Mouse (Mus musculus) forebrain, embryonic 11.5 days (tissue): ENCODE results near the gene Eda. TPM values are rescaled to one million over a fixed set of nuclear protein-coding genes. Genes with fewer than 3 reads are reported as not detected.

Source experiments
- ATAC-seq: fragments of 200-750 bp; cut with Nextera tagmentation; replicated peaks from 2 replicates; pipeline ENCODE4 v1.8.0; 2017; ENCODE audit warnings: moderate TSS enrichment; ENCODE audit not compliant: low FRiP score
- DNase-seq: peaks from one replicate; pipeline ENCODE4 v3.0.0-alpha.2; 2017; ENCODE audit warnings: low spot score
- H3K27ac ChIP-seq: fragments of 300-500 bp; sonication (generic); 2 replicates; pipeline ENCODE4 v1.5.1; 2014; ENCODE audit warnings: low read depth, low read length
- H3K27me3 ChIP-seq: fragments of 300-500 bp; sonication (generic); 2 replicates; pipeline ENCODE4 v1.6.1; 2014; ENCODE audit warnings: mild to moderate bottlenecking, low read length, mixed read lengths; ENCODE audit not compliant: control insufficient read depth, insufficient read depth
- H3K36me3 ChIP-seq: fragments of 300-500 bp; sonication (generic); 2 replicates; pipeline ENCODE4 v1.6.1; 2014; ENCODE audit warnings: mild to moderate bottlenecking, low read length, moderate library complexity, mixed read lengths; ENCODE audit not compliant: control insufficient read depth, insufficient read depth
- H3K4me1 ChIP-seq: fragments of 300-500 bp; sonication (generic); replicated peaks from 2 replicates; pipeline ENCODE4 v1.6.1; 2014; ENCODE audit warnings: low read length, mixed read lengths; ENCODE audit not compliant: control insufficient read depth, insufficient read depth
- H3K4me2 ChIP-seq: fragments of 300-500 bp; sonication (generic); 2 replicates; pipeline ENCODE4 v1.6.1; 2014; ENCODE audit warnings: low read depth, mild to moderate bottlenecking, low read length, moderate library complexity, mixed read lengths; ENCODE audit not compliant: severe bottlenecking
- H3K4me3 ChIP-seq: fragments of 300-500 bp; sonication (generic); 2 replicates; pipeline ENCODE4 v1.5.1; 2014; ENCODE audit warnings: low read depth, low read length
- H3K9ac ChIP-seq: fragments of 300-500 bp; sonication (generic); 2 replicates; pipeline ENCODE4 v1.6.1; 2014; ENCODE audit warnings: low read length
- H3K9me3 ChIP-seq: fragments of 300-500 bp; sonication (generic); 2 replicates; pipeline ENCODE4 v1.6.1; 2016; ENCODE audit warnings: low read length, mixed read lengths; ENCODE audit not compliant: control insufficient read depth
- WGBS: fragments of 180-500 bp; shearing (Covaris S2); extraction: QIAGEN DNeasy Blood & Tissue Kit; methylation state at CpG from one replicate; pipeline ENCODE4 v1.1.7; 2014; 5-methylcytosine and 5-hydroxymethylcytosine counted together
- polyA plus RNA-seq: library from polyadenylated mRNA; unstranded; fragments of >200 nt; fragmentation: Nextera tagmentation; extraction: Ambion mirVana; gene quantifications from 2 replicates; pipeline ENCODE4 v1.2.1, GENCODE M21; 2014

The Eda gene
- polyA plus RNA-seq: 2.2 and 2.6 TPM in 2 replicates

- Histone ChIP-seq H3K9me3 (no peaks in the 10 kb centered on the region), H3K36me3 (no peaks in the 10 kb centered on the region), H3K4me3 (peak within 1 kb of the TSS; percentile 46), H3K27me3 (peaks cover 7% of the 10 kb centered on the region; the same call in 1 of the 2 replicates), H3K27ac (no peak within 1 kb of the TSS), H3K4me1 (no peaks in the 10 kb centered on the region), H3K9ac (peak within 1 kb of the TSS; percentile 12), H3K4me2 (peak within 1 kb of the TSS; percentile 55)
- WGBS: 24% methylated on average over 36 of the region's 49 CpGs
- DNase-seq: peak; percentile 92
- ATAC-seq: peak; percentile 97
These were observed at the start of gene Eda for GRCm38 (mm10) chrX:99975250-99975984. Gene Eda (plus strand): TSS chrX:99975606.

- 70% methylated on average over 4 of the region's 4 CpGs for WGBS
These were observed 14.4 kb upstream of the Eda start for GRCm38 (mm10) chrX:99961002-99961401.

GRCm38 (mm10) chrX:99970111-99970510 is 5.3 kb upstream of the Eda start:
- H3K4me3 ChIP-seq: no peak overlapping the region
- DNase-seq (no peak), ATAC-seq (no peak)
- no peak overlapping the region for H3K9ac ChIP-seq
- H3K27me3 ChIP-seq: no peaks in the 10 kb centered on the region; the same call in 1 of the 2 replicates
- H3K4me1 ChIP-seq: no peaks in the 10 kb centered on the region
- WGBS: 82% methylated on average over 1 of the region's 1 CpGs
- H3K9me3 ChIP-seq: no peaks in the 10 kb centered on the region
- H3K27ac ChIP-seq: no peak overlapping the region
- no peaks in the 10 kb centered on the region for H3K36me3 ChIP-seq
- H3K4me2 ChIP-seq: no peak overlapping the region

More at GRCm38 (mm10) chrX:99961002-99961401, 14.4 kb upstream of the Eda start:
- Histone ChIP-seq H3K9me3 (no peaks in the 10 kb centered on the region), H3K9ac (no peak overlapping the region), H3K27ac (no peak overlapping the region), H3K4me1 (no peaks in the 10 kb centered on the region), H3K4me2 (no peak overlapping the region), H3K4me3 (no peak overlapping the region), H3K36me3 (no peaks in the 10 kb centered on the region), H3K27me3 (no peaks in the 10 kb centered on the region; the same call in 1 of the 2 replicates)
- DNase-seq (no peak), ATAC-seq (no peak)

- no peak for DNase-seq
- no peak overlapping the region for H3K4me3 ChIP-seq
- ATAC-seq: no peak
- no peaks in the 10 kb centered on the region for H3K9me3 ChIP-seq
- no peaks in the 10 kb centered on the region for H3K4me1 ChIP-seq
- H3K4me2 ChIP-seq: no peak overlapping the region
- H3K27me3 ChIP-seq: peaks cover 7% of the 10 kb centered on the region; the same call in 1 of the 2 replicates
- WGBS: 43% methylated on average over 3 of the region's 3 CpGs
- no peak overlapping the region for H3K9ac ChIP-seq
- H3K36me3 ChIP-seq: no peaks in the 10 kb centered on the region
- H3K27ac ChIP-seq: no peak overlapping the region
These were observed 1.0 kb upstream of the Eda start for GRCm38 (mm10) chrX:99974381-99974780.

DNA sequence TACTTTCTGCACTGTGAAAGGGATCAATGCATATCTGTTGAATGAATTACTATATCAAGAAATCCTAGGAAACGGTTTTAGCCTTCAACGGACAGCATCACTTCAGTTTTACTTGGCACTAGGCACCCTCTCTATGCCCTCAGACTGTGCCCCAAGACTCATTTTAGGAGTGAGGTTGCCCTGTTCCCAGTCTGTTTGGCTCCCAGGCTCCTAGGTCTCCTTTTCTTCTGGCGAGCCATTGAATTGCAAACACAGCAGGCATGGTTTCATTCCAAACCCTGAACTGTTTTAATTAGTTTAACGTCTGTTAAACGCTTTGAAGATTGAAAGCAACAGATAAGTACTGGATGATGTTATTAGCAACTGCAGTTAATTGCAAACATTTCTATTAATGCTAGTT is 603 bp upstream of the Eda start:
- H3K9me3 ChIP-seq: no peaks in the 10 kb centered on the region
- no peak overlapping the region for H3K9ac ChIP-seq
- peak overlapping the region; percentile 55; the same call in 1 of the 2 replicates for H3K4me2 ChIP-seq
- ATAC-seq (peak; percentile 47), DNase-seq (no peak)
- H3K4me3 ChIP-seq: peak overlapping the region; percentile 46; the same call in 1 of the 2 replicates
- H3K4me1 ChIP-seq: no peaks in the 10 kb centered on the region
- 36% methylated on average over 5 of the region's 5 CpGs for WGBS
- no peak overlapping the region for H3K27ac ChIP-seq
- H3K36me3 ChIP-seq: no peaks in the 10 kb centered on the region
- H3K27me3 ChIP-seq: peaks cover 7% of the 10 kb centered on the region; the same call in 1 of the 2 replicates

DNA sequence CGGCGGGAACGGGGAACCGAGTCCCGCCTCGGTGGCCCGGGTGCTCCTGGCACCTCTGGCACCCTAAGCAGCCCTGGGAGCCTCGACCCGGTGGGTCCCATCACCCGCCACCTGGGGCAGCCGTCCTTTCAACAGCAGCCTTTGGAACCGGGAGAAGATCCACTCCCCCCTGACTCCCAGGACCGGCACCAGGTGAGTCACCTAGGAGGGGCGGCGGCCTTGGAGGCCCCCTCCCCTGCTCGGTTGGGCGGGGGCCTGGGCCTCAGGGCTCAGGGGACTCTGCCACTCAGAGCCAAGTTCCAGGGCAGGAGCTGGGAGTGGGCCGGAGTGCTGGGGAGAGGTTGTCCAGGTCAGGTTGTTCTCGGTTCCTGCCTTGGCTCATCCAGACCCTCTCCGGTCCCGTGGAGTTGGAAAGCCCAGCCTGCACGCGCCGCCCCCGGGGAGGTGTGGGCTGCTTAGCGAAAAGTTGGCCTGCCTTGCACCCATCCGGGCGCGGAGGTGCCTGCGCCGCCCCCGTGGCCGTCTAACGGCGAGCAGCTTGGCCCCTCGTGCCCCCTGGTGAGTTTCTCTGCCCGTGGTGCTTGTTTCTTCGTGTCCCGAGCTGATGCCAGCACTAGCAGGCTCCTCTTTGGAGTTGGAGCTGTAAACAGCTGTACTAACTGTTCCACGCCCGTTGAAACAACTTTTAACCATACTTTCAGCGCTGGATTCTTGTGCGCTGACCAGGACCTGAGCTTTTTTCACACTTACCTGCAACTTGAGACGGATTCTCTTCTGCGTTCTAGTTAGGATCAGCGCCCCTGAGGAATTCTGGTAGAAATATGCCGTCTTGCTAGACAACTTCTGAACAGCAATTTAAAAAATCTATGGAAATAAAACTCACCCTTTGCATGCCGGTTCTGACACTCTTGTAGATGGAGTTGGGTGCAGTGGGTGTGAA is 849 bp downstream of the Eda start:
- H3K27me3 ChIP-seq: peaks cover 7% of the 10 kb centered on the region; the same call in 1 of the 2 replicates
- DNase-seq (peak; percentile 66), ATAC-seq (peak; percentile 28)
- peak overlapping the region; percentile 46 for H3K4me3 ChIP-seq
- H3K9me3 ChIP-seq: no peaks in the 10 kb centered on the region
- H3K9ac ChIP-seq: peak overlapping the region; percentile 12
- 28% methylated on average over 41 of the region's 48 CpGs for WGBS
- no peaks in the 10 kb centered on the region for H3K4me1 ChIP-seq
- no peaks in the 10 kb centered on the region for H3K36me3 ChIP-seq
- H3K4me2 ChIP-seq: peak overlapping the region; percentile 55
- no peak overlapping the region for H3K27ac ChIP-seq

GRCm38 (mm10) chrX:99978354-99978753 is 2.9 kb downstream of the Eda start:
- no peak for DNase-seq
- 87% methylated on average over 2 of the region's 2 CpGs for WGBS
- Histone ChIP-seq H3K27me3 (peaks cover 7% of the 10 kb centered on the region; the same call in 1 of the 2 replicates), H3K4me3 (no peak overlapping the region), H3K27ac (no peak overlapping the region), H3K4me1 (no peaks in the 10 kb centered on the region), H3K4me2 (no peak overlapping the region), H3K9ac (no peak overlapping the region), H3K9me3 (no peaks in the 10 kb centered on the region), H3K36me3 (no peaks in the 10 kb centered on the region)
- no peak for ATAC-seq

GRCm38 (mm10) chrX:99993434-99993833 is 18.0 kb downstream of the Eda start:
- ATAC-seq (no peak), DNase-seq (no peak)
- H3K27ac ChIP-seq: no peak overlapping the region
- H3K27me3 ChIP-seq: no peaks in the 10 kb centered on the region; the same call in 1 of the 2 replicates
- H3K4me1 ChIP-seq: no peaks in the 10 kb centered on the region
- H3K4me3 ChIP-seq: no peak overlapping the region
- no peak overlapping the region for H3K4me2 ChIP-seq
- no peaks in the 10 kb centered on the region for H3K36me3 ChIP-seq
- no peaks in the 10 kb centered on the region for H3K9me3 ChIP-seq
- no peak overlapping the region for H3K9ac ChIP-seq
- WGBS: 90% methylated on average over 1 of the region's 1 CpGs
